Mouse (Mus musculus) testis, adult 2 months (tissue): ENCODE data around the gene Chst13. TPM values are rescaled to one million over a fixed set of nuclear protein-coding genes. Genes with fewer than 3 reads are reported as not detected.

ENCODE experiments used
- H3K27ac ChIP-seq: fragments of 200-500 bp; 2 replicates; pipeline ENCODE4 v1.5.1; 2012; ENCODE audit warnings: low read depth, low read length; ENCODE audit not compliant: control insufficient read depth, insufficient read depth
- H3K27me3 ChIP-seq: fragments of 200-500 bp; 2 replicates; pipeline ENCODE4 v1.6.1; 2012; ENCODE audit warnings: mild to moderate bottlenecking, low read length, moderate library complexity; ENCODE audit not compliant: control insufficient read depth, insufficient read depth
- H3K36me3 ChIP-seq: fragments of 200-500 bp; 2 replicates; pipeline ENCODE4 v1.6.1; 2012; ENCODE audit warnings: mild to moderate bottlenecking, low read length; ENCODE audit not compliant: control insufficient read depth, insufficient read depth
- H3K4me1 ChIP-seq: fragments of 200-500 bp; 2 replicates; pipeline ENCODE4 v1.6.1; 2012; ENCODE audit warnings: low read length; ENCODE audit not compliant: control insufficient read depth, insufficient read depth
- H3K4me3 ChIP-seq: fragments of 200-500 bp; 2 replicates; pipeline ENCODE4 v1.5.1; 2012; ENCODE audit warnings: low read depth, mild to moderate bottlenecking, low read length, moderate library complexity, mixed read lengths; ENCODE audit not compliant: control insufficient read depth
- CTCF ChIP-seq: fragments of 200-500 bp; IDR thresholded peaks from 2 replicates; pipeline ENCODE4 v1.5.1; 2012; ENCODE audit warnings: low read depth, mild to moderate bottlenecking, inconsistent platforms, low read length, moderate library complexity; ENCODE audit not compliant: control insufficient read depth, insufficient read depth, insufficient replicate concordance
- POLR2A ChIP-seq: fragments of 200-500 bp; IDR thresholded peaks from 2 replicates; pipeline ENCODE4 v1.6.1; 2012; ENCODE audit warnings: low read depth, mild to moderate bottlenecking, inconsistent platforms, low read length, moderate library complexity; ENCODE audit not compliant: control insufficient read depth
- polyA plus RNA-seq: library from polyadenylated mRNA; depleted of rRNA; stranded (reverse); fragments of >200 nt; gene quantifications from 2 replicates; pipeline ENCODE4 v1.2.3, GENCODE M21; 2012; rRNA removed

Chst13 gene
- 1.9 and 2.7 TPM in 2 replicates for polyA plus RNA-seq

DNA sequence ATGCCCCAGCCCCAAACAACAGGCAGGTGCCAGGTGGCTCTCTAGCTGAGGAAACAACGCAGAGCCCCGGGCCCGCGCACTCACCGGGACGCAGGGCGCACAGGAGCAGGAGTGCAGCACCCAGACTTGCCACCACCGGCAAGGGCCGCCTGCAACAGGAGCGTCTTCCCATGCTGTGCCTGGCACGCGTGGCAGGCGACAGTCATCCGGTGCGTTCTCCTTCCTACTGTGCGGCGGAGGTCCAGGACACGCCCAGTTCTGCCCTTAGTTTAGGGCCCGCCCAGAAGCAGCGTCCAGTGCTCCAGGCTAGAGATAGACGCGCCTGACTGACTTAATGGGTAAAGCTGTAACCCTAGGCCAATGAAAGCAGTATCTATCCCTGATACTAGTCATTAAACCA lies at the start of gene Chst13:
Gene Chst13 (minus strand): TSS at position 195 of the 400 bp plus-strand sequence.
- Histone ChIP-seq H3K27ac (no peak within 1 kb of the TSS), H3K4me3 (peak within 1 kb of the TSS; percentile 14; the same call in 1 of the 2 replicates), H3K27me3 (no peaks in the 10 kb centered on the region), H3K4me1 (no peaks in the 10 kb centered on the region), H3K36me3 (no peaks in the 10 kb centered on the region)
- no peak for TF ChIP-seq POLR2A
- no peak for TF ChIP-seq CTCF

DNA sequence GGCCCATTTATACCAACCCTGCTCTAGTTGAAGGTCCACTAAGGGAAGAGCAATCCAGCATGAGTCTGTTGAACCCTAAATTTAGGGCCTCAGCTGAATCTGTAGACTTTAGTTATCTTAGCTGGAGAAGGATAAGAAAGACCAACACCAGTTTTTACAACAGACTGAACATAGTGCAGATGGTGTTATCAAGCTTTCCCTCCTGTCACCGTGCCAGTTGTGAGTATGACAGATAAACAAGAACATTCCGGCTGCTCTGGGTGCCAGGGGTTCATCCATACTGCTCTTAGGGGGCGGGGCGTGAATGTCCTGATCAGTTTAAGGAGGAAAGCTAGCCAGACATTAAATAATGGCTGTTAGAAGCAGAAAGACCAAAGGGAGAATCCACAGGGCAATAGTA lies 49.7 kb upstream of the Chst13 start:
- peaks cover 7% of the 10 kb centered on the region for H3K4me1 ChIP-seq
- TF ChIP-seq POLR2A (no peak), CTCF (no peak)
- H3K27ac ChIP-seq: no peak overlapping the region
- peaks cover 4% of the 10 kb centered on the region for H3K36me3 ChIP-seq
- no peak overlapping the region for H3K4me3 ChIP-seq
- no peaks in the 10 kb centered on the region for H3K27me3 ChIP-seq

DNA sequence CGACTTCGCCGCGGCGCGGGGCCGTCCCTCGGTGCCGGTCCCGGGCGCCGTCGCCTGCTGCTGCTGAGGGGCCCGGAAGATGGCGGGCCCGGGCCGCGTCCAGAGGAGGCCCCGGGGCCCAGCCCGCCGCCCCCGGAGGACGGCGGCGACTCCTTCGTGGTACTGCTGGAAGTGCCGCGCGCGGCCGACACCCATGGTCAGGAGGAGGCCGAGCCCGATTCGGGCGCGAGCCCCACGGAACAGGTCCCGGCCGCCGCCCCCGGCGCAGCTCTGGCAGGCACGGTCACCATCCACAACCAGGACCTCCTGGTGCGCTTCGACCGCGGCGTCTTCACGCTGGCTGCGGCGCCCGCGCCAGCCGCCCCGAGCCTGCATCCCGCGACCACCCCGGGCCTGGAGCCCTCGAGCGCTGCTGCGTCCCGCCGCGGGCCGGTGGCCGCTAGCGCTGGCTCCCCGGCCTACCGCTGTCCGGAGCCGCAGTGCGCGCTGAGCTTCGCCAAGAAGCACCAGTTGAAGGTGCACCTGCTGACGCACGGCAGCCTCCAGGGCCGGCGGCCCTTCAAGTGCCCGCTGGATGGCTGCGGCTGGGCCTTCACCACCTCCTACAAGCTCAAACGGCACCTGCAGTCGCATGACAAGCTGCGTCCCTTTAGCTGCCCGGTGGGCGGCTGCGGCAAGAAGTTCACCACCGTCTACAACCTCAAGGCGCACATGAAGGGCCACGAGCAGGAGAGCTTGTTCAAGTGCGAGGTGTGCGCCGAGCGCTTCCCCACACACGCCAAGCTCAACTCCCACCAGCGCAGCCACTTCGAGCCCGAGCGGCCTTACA lies 45.0 kb upstream of the Chst13 start:
- Histone ChIP-seq H3K27me3 (no peaks in the 10 kb centered on the region), H3K4me3 (peak overlapping the region; percentile 86), H3K27ac (peak overlapping the region; percentile 59), H3K36me3 (peaks cover 2% of the 10 kb centered on the region; the same call in 1 of the 2 replicates), H3K4me1 (peaks cover 13% of the 10 kb centered on the region)
- TF ChIP-seq POLR2A (no peak; the same call in 1 of the 2 replicates), CTCF (no peak)

DNA sequence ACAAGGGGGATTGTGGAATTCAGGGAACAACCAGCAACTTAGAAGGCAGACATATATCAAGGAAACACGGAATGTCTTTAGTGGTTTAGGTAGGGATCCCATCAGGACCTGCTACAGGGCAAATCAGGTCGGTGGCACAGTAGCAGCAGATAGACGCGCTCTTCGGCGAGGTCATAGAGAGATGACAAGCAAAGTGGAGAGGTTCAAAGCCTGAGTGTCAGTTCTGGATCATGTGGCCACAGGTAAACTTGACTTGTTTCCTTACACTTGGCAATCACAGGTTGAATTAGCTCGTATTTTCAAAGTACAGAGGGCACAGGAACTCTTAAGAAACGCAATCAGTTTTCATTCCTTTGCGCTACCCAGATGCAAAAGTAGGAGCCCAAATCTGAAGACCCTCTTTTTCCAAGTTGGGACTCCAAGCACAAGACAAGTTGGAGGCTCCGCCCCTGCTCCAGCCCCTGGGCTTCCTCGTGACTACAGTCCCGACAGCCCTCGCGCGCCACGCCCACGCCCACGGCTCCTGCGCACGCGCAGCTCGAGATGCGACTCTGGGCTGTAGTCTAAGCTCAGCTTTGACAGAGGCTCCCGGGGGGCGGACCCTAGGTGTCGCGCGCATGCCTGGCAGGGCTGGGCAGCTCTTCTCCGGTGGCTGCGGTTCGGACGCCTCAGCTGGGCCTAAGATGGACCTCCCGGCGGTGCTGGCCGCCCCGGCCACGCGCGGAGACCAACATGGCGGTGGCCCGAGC lies 44.2 kb upstream of the Chst13 start, which contains the start of gene Zxdc:
Gene Zxdc (plus strand): TSS at position 517 of the 749 bp plus-strand sequence.
- TF ChIP-seq POLR2A (peak; percentile 78), CTCF (no peak)
- Histone ChIP-seq H3K4me1 (peaks cover 13% of the 10 kb centered on the region), H3K4me3 (peak within 1 kb of the TSS; percentile 86), H3K36me3 (peaks cover 2% of the 10 kb centered on the region; the same call in 1 of the 2 replicates), H3K27me3 (no peaks in the 10 kb centered on the region), H3K27ac (peak within 1 kb of the TSS; percentile 60)

DNA sequence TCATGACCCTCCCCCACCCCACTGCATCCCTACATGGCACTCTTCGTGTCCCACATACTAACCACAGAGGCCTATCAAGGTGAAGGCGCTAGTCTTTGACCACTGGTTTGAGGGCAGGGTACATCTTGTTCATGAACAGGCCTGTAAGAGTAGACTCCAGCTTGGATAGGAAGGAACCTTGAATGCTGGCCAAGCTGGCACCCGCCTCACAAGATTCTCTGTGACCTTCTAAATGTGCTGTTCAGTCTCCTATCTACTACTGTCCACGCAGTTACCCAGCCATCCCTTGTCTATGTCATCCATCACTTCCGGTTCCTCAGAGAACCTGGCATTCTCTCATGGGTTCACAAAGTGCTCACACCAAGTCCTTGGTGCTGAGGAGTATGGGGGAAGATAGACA lies 38.3 kb upstream of the Chst13 start:
- Histone ChIP-seq H3K36me3 (no peaks in the 10 kb centered on the region), H3K4me1 (peaks cover 2% of the 10 kb centered on the region), H3K27ac (peak overlapping the region; percentile 61; the same call in 1 of the 2 replicates), H3K4me3 (peak overlapping the region; percentile 60; the same call in 1 of the 2 replicates), H3K27me3 (no peaks in the 10 kb centered on the region)
- TF ChIP-seq CTCF: no peak
- no peak for TF ChIP-seq POLR2A

DNA sequence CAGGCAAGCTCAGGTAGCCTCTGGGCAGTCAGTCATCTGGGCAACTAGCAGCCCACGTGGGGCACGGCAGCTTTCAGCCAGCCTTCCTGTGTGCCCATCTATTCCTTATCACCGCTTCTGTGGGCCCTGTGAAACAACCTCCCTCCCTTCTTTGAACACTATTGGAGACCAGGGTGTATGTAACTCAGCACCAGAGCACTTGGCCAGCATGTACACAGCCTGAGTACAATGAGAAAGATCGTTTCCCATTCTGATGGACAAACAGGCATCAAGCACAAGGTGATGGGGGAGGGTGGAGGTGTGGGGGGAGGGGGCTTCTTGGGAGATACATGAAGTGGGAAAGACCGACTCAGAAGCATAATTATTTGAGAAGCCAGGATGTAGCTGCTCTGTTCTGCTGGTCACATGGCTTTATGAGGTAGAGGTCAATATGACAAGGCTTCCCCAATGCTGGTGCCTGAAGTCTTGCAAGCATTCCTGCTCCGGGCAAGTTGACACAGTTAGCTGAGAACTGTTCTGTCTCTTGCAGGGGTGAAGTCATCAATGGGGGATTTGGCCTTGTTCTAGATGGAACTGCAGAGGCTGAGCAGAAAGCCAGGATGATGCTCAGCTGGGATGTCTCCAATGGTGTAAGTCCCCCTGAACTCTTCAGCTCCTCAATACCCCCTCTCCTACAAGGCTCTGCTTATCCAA lies 36.1 kb upstream of the Chst13 start:
- H3K4me3 ChIP-seq: no peak overlapping the region
- H3K27ac ChIP-seq: no peak overlapping the region
- peaks cover 2% of the 10 kb centered on the region for H3K4me1 ChIP-seq
- no peaks in the 10 kb centered on the region for H3K27me3 ChIP-seq
- H3K36me3 ChIP-seq: no peaks in the 10 kb centered on the region
- no peak for TF ChIP-seq POLR2A
- TF ChIP-seq CTCF: no peak
